ENCODE assay signal across 8 mouse cellular contexts in genomic region chr17:34120180-34120723, GRCm38 (mm10). TPM values are rescaled to one million over a fixed set of nuclear protein-coding genes. Genes with fewer than 3 reads are reported as not detected.
A peak's percentile ranks its signal among the peaks of the same experiment; 100 is the strongest.
DNase-seq lines count a peak whose midpoint lies in the region; ATAC-seq and TF ChIP-seq lines count a peak whose summit lies in the region.

No protein-coding gene starts in this region.

- no peak for TF ChIP-seq CTCF in liver, embryonic 14.5 days (IDR thresholded peaks at IDR 0.05; ENCODE audit: low read depth)
- TF ChIP-seq CTCF in stomach, postnatal 0 days (IDR thresholded peaks at IDR 0.05; ENCODE audit: low read depth), result peak; percentile 19; the same call in 1 of the 2 replicates

- peak; percentile 86 for DNase-seq in 3134 (ENCODE audit: extremely low read depth, insufficient read length, low spot score)
- peak; percentile 90 to 95 for DNase-seq in adrenal gland, postnatal 36 days
- peak; percentile 96 for DNase-seq in kidney, postnatal 10 days
- peak; percentile 57 to 66 (median 61) for DNase-seq in liver, embryonic 14.5 days (ENCODE audit: low read depth in 3 of 3, low spot score in 3 of 3)
- peak; percentile 93 for DNase-seq in stomach, postnatal 0 days (ENCODE audit: low spot score)

- no peaks in the 10 kb centered on the region for H3K9me3 ChIP-seq in heart, embryonic 12.5 days (replicated peaks)
- H3K9me3 ChIP-seq in liver, embryonic 14.5 days (ENCODE audit: control insufficient read depth, low read length), result no peaks in the 10 kb centered on the region
- H3K9me3 ChIP-seq in neural tube, embryonic 12.5 days, result no peaks in the 10 kb centered on the region
- H3K9me3 ChIP-seq in stomach, postnatal 0 days (ENCODE audit: control insufficient read depth, low read length), result no peaks in the 10 kb centered on the region

- no peak for TF ChIP-seq EP300 in liver, embryonic 14.5 days (IDR thresholded peaks at IDR 0.05; ENCODE audit: low read depth)
- TF ChIP-seq EP300 in stomach, postnatal 0 days (optimal IDR thresholded peaks at IDR 0.05), result no peak

- H3K27ac ChIP-seq in heart, embryonic 12.5 days (ENCODE audit: poor library complexity, severe bottlenecking), result peak overlapping the region; percentile 100
- peak overlapping the region; percentile 99 for H3K27ac ChIP-seq in liver, embryonic 14.5 days
- H3K27ac ChIP-seq in neural tube, embryonic 12.5 days, result peak overlapping the region; percentile 100
- H3K27ac ChIP-seq in stomach, postnatal 0 days (replicated peaks), result peak overlapping the region; percentile 100

- peak overlapping the region; percentile 98 for H3K4me3 ChIP-seq in heart, embryonic 12.5 days
- H3K4me3 ChIP-seq in liver, embryonic 14.5 days (ENCODE audit: insufficient read depth in 1 of 2, low read depth in 2 of 2, low read length in 2 of 2), result peak overlapping the region; percentile 88 to 96
- peak overlapping the region; percentile 96 for H3K4me3 ChIP-seq in neural tube, embryonic 12.5 days
- peak overlapping the region; percentile 94 for H3K4me3 ChIP-seq in stomach, postnatal 0 days (ENCODE audit: low read depth, low read length)

- ATAC-seq in erythroid progenitor cell, adult 5-6 weeks (replicated peaks; ENCODE audit: low FRiP score, poor library complexity, severe bottlenecking), result 0 out of 2 replicates have a peak, but pooled peaks have one; percentile 13
- ATAC-seq in heart, embryonic 12.5 days (ENCODE audit: insufficient number of reproducible peaks, low FRiP score), result peak; percentile 38
- ATAC-seq in liver, embryonic 14.5 days (ENCODE audit: insufficient read depth), result peak; percentile 9; the same call in 1 of the 2 replicates
- peak; percentile 11 for ATAC-seq in neural tube, embryonic 12.5 days (ENCODE audit: low FRiP score, low read depth)
- ATAC-seq in stomach, postnatal 0 days (ENCODE audit: low FRiP score, low TSS enrichment), result peak; percentile 15

- peak overlapping the region; percentile 95 for H3K4me2 ChIP-seq in heart, embryonic 12.5 days
- peak overlapping the region; percentile 100 for H3K4me2 ChIP-seq in liver, embryonic 14.5 days (ENCODE audit: low read depth)
- peak overlapping the region; percentile 99 for H3K4me2 ChIP-seq in neural tube, embryonic 12.5 days (replicated peaks)
- H3K4me2 ChIP-seq in stomach, postnatal 0 days (replicated peaks; ENCODE audit: low read depth), result peak overlapping the region; percentile 95

- peak overlapping the region; percentile 95 for H3K9ac ChIP-seq in heart, embryonic 12.5 days
- peak overlapping the region; percentile 99 for H3K9ac ChIP-seq in liver, embryonic 14.5 days (replicated peaks)
- peak overlapping the region; percentile 97 for H3K9ac ChIP-seq in neural tube, embryonic 12.5 days
- peak overlapping the region; percentile 96 for H3K9ac ChIP-seq in stomach, postnatal 0 days (ENCODE audit: low read length)

- H3K36me3 ChIP-seq in heart, embryonic 12.5 days, result peaks cover 36% of the 10 kb centered on the region
- peaks cover 35% of the 10 kb centered on the region for H3K36me3 ChIP-seq in liver, embryonic 14.5 days (replicated peaks; ENCODE audit: control insufficient read depth, insufficient read depth, low read depth)
- peaks cover 29% of the 10 kb centered on the region for H3K36me3 ChIP-seq in neural tube, embryonic 12.5 days
- H3K36me3 ChIP-seq in stomach, postnatal 0 days (ENCODE audit: control insufficient read depth, insufficient read depth, low read length), result peaks cover 17% of the 10 kb centered on the region

- peaks cover 31% of the 10 kb centered on the region for H3K4me1 ChIP-seq in heart, embryonic 12.5 days (replicated peaks)
- H3K4me1 ChIP-seq in liver, embryonic 14.5 days (replicated peaks; ENCODE audit: control insufficient read depth in 2 of 2, insufficient read depth in 2 of 2, low read length in 1 of 2), result peaks cover 16 to 22% of the 10 kb centered on the region in 2 experiments
- H3K4me1 ChIP-seq in neural tube, embryonic 12.5 days, result peaks cover 23% of the 10 kb centered on the region
- H3K4me1 ChIP-seq in stomach, postnatal 0 days (replicated peaks; ENCODE audit: control insufficient read depth, insufficient read depth), result peaks cover 2% of the 10 kb centered on the region; the same call in 1 of the 2 replicates

- WGBS in heart, embryonic 12.5 days, result under 1% methylated on average over 42 of the region's 42 CpGs
- WGBS in liver, embryonic 14.5 days (ENCODE audit: insufficient replicate concordance), result under 1% methylated on average over 40 of the region's 42 CpGs
- 0% methylated on average over 40 of the region's 42 CpGs for WGBS in neural tube, embryonic 12.5 days
- under 1% methylated on average over 32 of the region's 42 CpGs for WGBS in stomach, postnatal 0 days

- no peaks in the 10 kb centered on the region for H3K27me3 ChIP-seq in heart, embryonic 12.5 days (replicated peaks)
- no peaks in the 10 kb centered on the region for H3K27me3 ChIP-seq in liver, embryonic 14.5 days (ENCODE audit: control insufficient read depth, insufficient read depth, low read length)
- H3K27me3 ChIP-seq in neural tube, embryonic 12.5 days (replicated peaks), result no peaks in the 10 kb centered on the region
- no peaks in the 10 kb centered on the region for H3K27me3 ChIP-seq in stomach, postnatal 0 days (ENCODE audit: control insufficient read depth, insufficient read depth, low read length)

RNA-seq across cellular contexts. Expression of gene H2-DMa, which starts 0.9 kb away (rescaled TPM):
- 10 to 100 TPM; 11.4 to 12.7 TPM for total RNA-seq in adrenal gland, postnatal 36 days (2021)
- 14.4 and 17.2 TPM in 2 replicates for total RNA-seq in erythroid progenitor cell, adult 5-6 weeks (2015; ENCODE audit: low replicate concordance)
- 12.3 and 20.4 TPM in 2 replicates for total RNA-seq in erythroid progenitor cell, adult 5-6 weeks (2017; ENCODE audit: low replicate concordance)
- polyA plus RNA-seq in heart, embryonic 12.5 days (2016; fragmentation: Nextera tagmentation; extraction: Ambion mirVana), result 3.9 and 7.8 TPM in 2 replicates
- polyA plus RNA-seq in liver, embryonic 14.5 days (2012; rRNA removed), result 2.5 and 3.1 TPM in 2 replicates
- polyA plus RNA-seq in liver, embryonic 14.5 days (2014; fragmentation: Nextera tagmentation; extraction: Ambion mirVana), result 4.4 and 5.5 TPM in 2 replicates
- polyA plus RNA-seq in neural tube, embryonic 12.5 days (2016; fragmentation: Nextera tagmentation; extraction: Ambion mirVana), result 12.3 and 15.0 TPM in 2 replicates
- 9.1 and 9.5 TPM in 2 replicates for polyA plus RNA-seq in stomach, postnatal 0 days (2015; fragmentation: Nextera tagmentation; extraction: Ambion mirVana)

RNA-seq across cellular contexts. Expression of gene Brd2, which starts 2.2 kb away (rescaled TPM):
- total RNA-seq in adrenal gland, postnatal 36 days (2021), result 100 to 1,000 TPM; 213 to 224 TPM
- total RNA-seq in erythroid progenitor cell, adult 5-6 weeks (2015; ENCODE audit: low replicate concordance), result 199 and 208 TPM in 2 replicates
- total RNA-seq in erythroid progenitor cell, adult 5-6 weeks (2017; ENCODE audit: low replicate concordance), result 191 and 208 TPM in 2 replicates
- 89.4 and 90.6 TPM in 2 replicates for polyA plus RNA-seq in heart, embryonic 12.5 days (2016; fragmentation: Nextera tagmentation; extraction: Ambion mirVana)
- polyA plus RNA-seq in liver, embryonic 14.5 days (2012; rRNA removed), result 46.8 and 48.7 TPM in 2 replicates
- polyA plus RNA-seq in liver, embryonic 14.5 days (2014; fragmentation: Nextera tagmentation; extraction: Ambion mirVana), result 28.8 and 37.5 TPM in 2 replicates
- 135 and 141 TPM in 2 replicates for polyA plus RNA-seq in neural tube, embryonic 12.5 days (2016; fragmentation: Nextera tagmentation; extraction: Ambion mirVana)
- polyA plus RNA-seq in stomach, postnatal 0 days (2015; fragmentation: Nextera tagmentation; extraction: Ambion mirVana), result 45.0 and 48.1 TPM in 2 replicates

RNA-seq across cellular contexts. Expression of gene H2-DMb2, which starts 22.9 kb away (rescaled TPM):
- total RNA-seq in adrenal gland, postnatal 36 days (2021), result 1 to 10 TPM in 1 of 2 experiments, under 1 TPM in 1; 0.72 to 2.2 TPM
- total RNA-seq in erythroid progenitor cell, adult 5-6 weeks (2015; ENCODE audit: low replicate concordance), result 3.2 and 4.6 TPM in 2 replicates
- 2.0 and 2.8 TPM in 2 replicates for total RNA-seq in erythroid progenitor cell, adult 5-6 weeks (2017; ENCODE audit: low replicate concordance)
- polyA plus RNA-seq in heart, embryonic 12.5 days (2016; fragmentation: Nextera tagmentation; extraction: Ambion mirVana), result 0.21 TPM in 1 of 2 replicates, not detected in the other
- 0.40 and 0.58 TPM in 2 replicates for polyA plus RNA-seq in liver, embryonic 14.5 days (2012; rRNA removed)
- 0.13 and 0.33 TPM in 2 replicates for polyA plus RNA-seq in liver, embryonic 14.5 days (2014; fragmentation: Nextera tagmentation; extraction: Ambion mirVana)
- polyA plus RNA-seq in neural tube, embryonic 12.5 days (2016; fragmentation: Nextera tagmentation; extraction: Ambion mirVana), result 0.17 and 0.23 TPM in 2 replicates
- polyA plus RNA-seq in stomach, postnatal 0 days (2015; fragmentation: Nextera tagmentation; extraction: Ambion mirVana), result 0.45 and 0.53 TPM in 2 replicates

RNA-seq across cellular contexts. Expression of gene H2-Oa, which starts 28.1 kb away (rescaled TPM):
- total RNA-seq in adrenal gland, postnatal 36 days (2021), result not detected
- not detected in 2 replicates for total RNA-seq in erythroid progenitor cell, adult 5-6 weeks (2015; ENCODE audit: low replicate concordance)
- 0.39 and 1.5 TPM in 2 replicates for total RNA-seq in erythroid progenitor cell, adult 5-6 weeks (2017; ENCODE audit: low replicate concordance)
- polyA plus RNA-seq in heart, embryonic 12.5 days (2016; fragmentation: Nextera tagmentation; extraction: Ambion mirVana), result 0.26 and 0.37 TPM in 2 replicates
- 0.45 and 0.51 TPM in 2 replicates for polyA plus RNA-seq in liver, embryonic 14.5 days (2012; rRNA removed)
- polyA plus RNA-seq in liver, embryonic 14.5 days (2014; fragmentation: Nextera tagmentation; extraction: Ambion mirVana), result 0.29 and 0.51 TPM in 2 replicates
- 0.44 and 0.50 TPM in 2 replicates for polyA plus RNA-seq in neural tube, embryonic 12.5 days (2016; fragmentation: Nextera tagmentation; extraction: Ambion mirVana)
- 0.25 and 0.29 TPM in 2 replicates for polyA plus RNA-seq in stomach, postnatal 0 days (2015; fragmentation: Nextera tagmentation; extraction: Ambion mirVana)

RNA-seq across cellular contexts. Expression of gene H2-DMb1, which starts 32.6 kb away (rescaled TPM):
- total RNA-seq in adrenal gland, postnatal 36 days (2021), result 1 to 10 TPM; 3.5 to 6.0 TPM
- 18.0 and 34.8 TPM in 2 replicates for total RNA-seq in erythroid progenitor cell, adult 5-6 weeks (2015; ENCODE audit: low replicate concordance)
- 3.9 and 23.1 TPM in 2 replicates for total RNA-seq in erythroid progenitor cell, adult 5-6 weeks (2017; ENCODE audit: low replicate concordance)
- 0.33 and 0.41 TPM in 2 replicates for polyA plus RNA-seq in heart, embryonic 12.5 days (2016; fragmentation: Nextera tagmentation; extraction: Ambion mirVana)
- 1.2 TPM in 2 replicates for polyA plus RNA-seq in liver, embryonic 14.5 days (2012; rRNA removed)
- 0.79 and 0.86 TPM in 2 replicates for polyA plus RNA-seq in liver, embryonic 14.5 days (2014; fragmentation: Nextera tagmentation; extraction: Ambion mirVana)
- polyA plus RNA-seq in neural tube, embryonic 12.5 days (2016; fragmentation: Nextera tagmentation; extraction: Ambion mirVana), result 0.23 and 0.47 TPM in 2 replicates
- 2.1 and 2.6 TPM in 2 replicates for polyA plus RNA-seq in stomach, postnatal 0 days (2015; fragmentation: Nextera tagmentation; extraction: Ambion mirVana)

Comparison
In these comparisons a context has a peak if more than half of its experiments do, and no peak if none do; other contexts are left out.
1. Peak in every context shown above with its lines: DNase-seq, ATAC-seq, H3K4me3 ChIP-seq and H3K27ac ChIP-seq.